Mouse (Mus musculus) liver, postnatal 0 days (tissue): ENCODE measurements at regions not wholly inside any gene's neighbourhood (a gene's known extent, or its start where the extent isn't known, plus 50 kb on each side); places are given as distances from the start of the nearest gene placed in this dataset.

Source experiments
- ATAC-seq: fragments of 200-750 bp; cut with Nextera tagmentation; 2 replicates; pipeline ENCODE4 v1.8.0; 2017; ENCODE audit warnings: mild to moderate bottlenecking, moderate library complexity
- DNase-seq: peaks from one replicate; pipeline ENCODE4 v3.0.0-alpha.2; 2016
- H3K27ac ChIP-seq: fragments of 300-500 bp; sonication (generic); 2 replicates; pipeline ENCODE4 v1.5.1; 2014; ENCODE audit warnings: antibody characterized with exemption, moderate library complexity, mild to moderate bottlenecking, low read depth
- H3K27me3 ChIP-seq: fragments of 300-500 bp; sonication (generic); 2 replicates; pipeline ENCODE4 v1.6.1; 2014; ENCODE audit warnings: low read length, control low read depth, mixed read lengths; ENCODE audit not compliant: insufficient read depth
- H3K36me3 ChIP-seq: fragments of 300-500 bp; sonication (generic); replicated peaks from 2 replicates; pipeline ENCODE4 v1.6.1; 2014; ENCODE audit warnings: mild to moderate bottlenecking, control low read depth, low read length, moderate library complexity, mixed read lengths; ENCODE audit not compliant: insufficient read depth
- H3K4me1 ChIP-seq: fragments of 300-500 bp; sonication (generic); 2 replicates; pipeline ENCODE4 v1.6.1; 2014; ENCODE audit warnings: antibody characterized with exemption, mild to moderate bottlenecking, control low read depth; ENCODE audit not compliant: insufficient read depth
- H3K4me2 ChIP-seq: fragments of 300-500 bp; sonication (generic); 2 replicates; pipeline ENCODE4 v1.6.1; 2014; ENCODE audit warnings: low read depth, mild to moderate bottlenecking, low read length, moderate library complexity, mixed read lengths
- H3K4me3 ChIP-seq: fragments of 300-500 bp; sonication (generic); 2 replicates; pipeline ENCODE4 v1.5.1; 2014; ENCODE audit warnings: low read depth, low read length
- H3K9ac ChIP-seq: fragments of 300-500 bp; sonication (generic); replicated peaks from 2 replicates; pipeline ENCODE4 v1.6.1; 2014; ENCODE audit warnings: mild to moderate bottlenecking, moderate library complexity
- H3K9me3 ChIP-seq: fragments of 300-500 bp; sonication (generic); 2 replicates; pipeline ENCODE4 v1.6.1; 2016; ENCODE audit warnings: mild to moderate bottlenecking, control low read depth, low read length, mixed read lengths
- CTCF ChIP-seq: sonication (generic); IDR thresholded peaks from 2 replicates; pipeline ENCODE4 v1.5.1; 2016; ENCODE audit warnings: antibody characterized with exemption, low read depth
- EP300 ChIP-seq: IDR thresholded peaks from 2 replicates; pipeline ENCODE4 v1.6.1; 2016; ENCODE audit warnings: antibody characterized with exemption, low read depth, mild to moderate bottlenecking
- WGBS: fragments of 180-500 bp; shearing (Covaris S2); extraction: QIAGEN DNeasy Blood & Tissue Kit; methylation state at CpG from one replicate; pipeline ENCODE4 v1.1.7; 2014; ENCODE audit not compliant: insufficient replicate concordance; 5-methylcytosine and 5-hydroxymethylcytosine counted together

- H3K36me3 ChIP-seq: no peaks in the 10 kb centered on the region
- WGBS: 72% methylated on average over 5 of the region's 5 CpGs
- H3K9me3 ChIP-seq: no peaks in the 10 kb centered on the region
- H3K27ac ChIP-seq: no peak overlapping the region
- no peak for DNase-seq
- no peak for ATAC-seq
- H3K4me3 ChIP-seq: no peak overlapping the region
- H3K27me3 ChIP-seq: no peaks in the 10 kb centered on the region
- no peaks in the 10 kb centered on the region for H3K4me1 ChIP-seq
- H3K4me2 ChIP-seq: no peak overlapping the region
- H3K9ac ChIP-seq: no peak overlapping the region
- no peak for TF ChIP-seq EP300
- TF ChIP-seq CTCF: no peak
Measured at GRCm38 (mm10) chr2:137375346-137375745, 258.9 kb upstream of the Jag1 start.

GRCm38 (mm10) chr2:137371062-137371461 lies 254.6 kb upstream of the Jag1 start:
- WGBS: 67% methylated on average over 2 of the region's 2 CpGs
- TF ChIP-seq EP300 (no peak), CTCF (no peak)
- Histone ChIP-seq H3K36me3 (no peaks in the 10 kb centered on the region), H3K4me1 (no peaks in the 10 kb centered on the region), H3K9me3 (no peaks in the 10 kb centered on the region), H3K4me2 (no peak overlapping the region), H3K27ac (no peak overlapping the region), H3K4me3 (no peak overlapping the region), H3K9ac (no peak overlapping the region), H3K27me3 (no peaks in the 10 kb centered on the region)
- ATAC-seq: no peak
- DNase-seq: no peak

- ATAC-seq (no peak), DNase-seq (no peak)
- Histone ChIP-seq H3K4me3 (no peak overlapping the region), H3K9ac (no peak overlapping the region), H3K36me3 (no peaks in the 10 kb centered on the region), H3K4me2 (no peak overlapping the region), H3K27ac (no peak overlapping the region), H3K4me1 (no peaks in the 10 kb centered on the region), H3K27me3 (no peaks in the 10 kb centered on the region), H3K9me3 (no peaks in the 10 kb centered on the region)
- TF ChIP-seq EP300 (no peak), CTCF (no peak)
- WGBS: 76% methylated on average over 2 of the region's 2 CpGs
Measured at GRCm38 (mm10) chr2:137363006-137363405, 246.6 kb upstream of the Jag1 start.

- no peak for TF ChIP-seq CTCF
- no peak for TF ChIP-seq EP300
Measured at GRCm38 (mm10) chr2:137357181-137357738, 240.8 kb upstream of the Jag1 start.

GRCm38 (mm10) chr2:137343736-137344135 lies 227.3 kb upstream of the Jag1 start:
- Histone ChIP-seq H3K9me3 (no peaks in the 10 kb centered on the region), H3K4me3 (no peak overlapping the region), H3K27ac (no peak overlapping the region), H3K36me3 (no peaks in the 10 kb centered on the region), H3K4me2 (no peak overlapping the region), H3K4me1 (no peaks in the 10 kb centered on the region), H3K27me3 (no peaks in the 10 kb centered on the region), H3K9ac (no peak overlapping the region)
- ATAC-seq: no peak
- DNase-seq: no peak
- no peak for TF ChIP-seq CTCF
- 72% methylated on average over 2 of the region's 2 CpGs for WGBS

More at GRCm38 (mm10) chr2:137357181-137357738, 240.8 kb upstream of the Jag1 start:
- H3K4me2 ChIP-seq: no peak overlapping the region
- H3K27me3 ChIP-seq: no peaks in the 10 kb centered on the region
- H3K9me3 ChIP-seq: peaks cover 3% of the 10 kb centered on the region; the same call in 1 of the 2 replicates
- no peak overlapping the region for H3K27ac ChIP-seq
- H3K9ac ChIP-seq: no peak overlapping the region
- ATAC-seq (no peak), DNase-seq (no peak)
- WGBS: 55% methylated on average over 13 of the region's 13 CpGs
- no peaks in the 10 kb centered on the region for H3K4me1 ChIP-seq
- H3K4me3 ChIP-seq: no peak overlapping the region
- no peaks in the 10 kb centered on the region for H3K36me3 ChIP-seq

GRCm38 (mm10) chr2:137329995-137330394 lies 213.6 kb upstream of the Jag1 start:
- Histone ChIP-seq H3K36me3 (no peaks in the 10 kb centered on the region), H3K27ac (no peak overlapping the region), H3K9ac (no peak overlapping the region), H3K9me3 (no peaks in the 10 kb centered on the region), H3K4me1 (no peaks in the 10 kb centered on the region), H3K4me3 (no peak overlapping the region), H3K27me3 (no peaks in the 10 kb centered on the region), H3K4me2 (no peak overlapping the region)
- no peak for ATAC-seq
- WGBS: 88% methylated on average over 8 of the region's 8 CpGs
- no peak for DNase-seq
- TF ChIP-seq EP300 (no peak), CTCF (no peak)

- H3K27ac ChIP-seq: no peak overlapping the region
- H3K4me3 ChIP-seq: no peak overlapping the region
- no peak for TF ChIP-seq CTCF
- no peak for TF ChIP-seq EP300
- H3K9ac ChIP-seq: no peak overlapping the region
- no peaks in the 10 kb centered on the region for H3K27me3 ChIP-seq
- H3K9me3 ChIP-seq: no peaks in the 10 kb centered on the region
- H3K4me1 ChIP-seq: no peaks in the 10 kb centered on the region
- 70% methylated on average over 5 of the region's 5 CpGs for WGBS
- ATAC-seq (no peak), DNase-seq (no peak)
- no peak overlapping the region for H3K4me2 ChIP-seq
- H3K36me3 ChIP-seq: no peaks in the 10 kb centered on the region
Measured at GRCm38 (mm10) chr2:137323445-137323844, 207.0 kb upstream of the Jag1 start.
